ENCODE assay signal across 8 mouse cellular contexts in genomic region chr2:32362817-32363340, GRCm38 (mm10). TPM values are rescaled to one million over a fixed set of nuclear protein-coding genes. Genes with fewer than 3 reads are reported as not detected.
A peak's percentile ranks its signal among the peaks of the same experiment; 100 is the strongest.
DNase-seq lines count a peak whose midpoint lies in the region; TF ChIP-seq lines count a peak whose summit lies in the region.

No protein-coding gene starts in this region.

- H3K4me1 ChIP-seq in MEL (ENCODE audit: control insufficient read depth in 1 of 2, insufficient read depth in 2 of 2, low read length in 2 of 2): peaks cover 0 to 6% of the 10 kb centered on the region in 2 experiments; a peak in 2 of 4 replicates
- H3K4me1 ChIP-seq in cerebellum, adult 2 months (ENCODE audit: control insufficient read depth, insufficient read depth, low read length): peaks cover 2% of the 10 kb centered on the region; the same call in 1 of the 2 replicates
- peaks cover 33% of the 10 kb centered on the region for H3K4me1 ChIP-seq in hindbrain, embryonic 10.5 days (replicated peaks)

- peak overlapping the region; percentile 82 for H3K9ac ChIP-seq in MEL (ENCODE audit: control insufficient read depth, low read depth, low read length, poor library complexity, severe bottlenecking)

- peaks cover 0 to 3% of the 10 kb centered on the region in 2 experiments; a peak in 3 of 4 replicates for H3K27me3 ChIP-seq in MEL (ENCODE audit: control insufficient read depth in 1 of 2, insufficient read depth in 2 of 2, low read length in 2 of 2)
- H3K27me3 ChIP-seq in cerebellum, adult 2 months (ENCODE audit: control insufficient read depth, insufficient read depth, low read length): no peaks in the 10 kb centered on the region
- H3K27me3 ChIP-seq in hindbrain, embryonic 10.5 days (ENCODE audit: insufficient read depth, poor library complexity, severe bottlenecking): peaks cover 19% of the 10 kb centered on the region

- H3K79me2 ChIP-seq in MEL (ENCODE audit: control insufficient read depth, insufficient read depth, low read length, poor library complexity): peaks cover 6% of the 10 kb centered on the region; the same call in 1 of the 2 replicates

- H3K36me3 ChIP-seq in MEL (ENCODE audit: control insufficient read depth in 1 of 2, insufficient read depth in 2 of 2, low read length in 2 of 2): peaks cover under 1 to 3% of the 10 kb centered on the region in 2 experiments
- H3K36me3 ChIP-seq in hindbrain, embryonic 10.5 days: peaks cover 39% of the 10 kb centered on the region

- TF ChIP-seq RAD21 in MEL (IDR thresholded peaks at IDR 0.05; ENCODE audit: low read depth, low read length): no peak

- peak; percentile 63 to 95 (median 85) for TF ChIP-seq CTCF in MEL (IDR thresholded peaks at IDR 0.05 in 2 of 3, conservative IDR thresholded peaks at IDR 0.05 in 1 of 3; ENCODE audit: control insufficient read depth in 1 of 3, insufficient read depth in 1 of 3, low read depth in 2 of 3, low read length in 3 of 3, poor library complexity in 1 of 3, severe bottlenecking in 1 of 3)
- peak; percentile 83 for TF ChIP-seq CTCF in cerebellum, adult 2 months (IDR thresholded peaks at IDR 0.05; ENCODE audit: borderline replicate concordance, insufficient read depth, low read depth, low read length)

- peak; percentile 91 for DNase-seq in MEL (ENCODE audit: low read depth, low spot score)
- peak; percentile 95 to 97 for DNase-seq in cerebellum, adult 2 months
- peak; percentile 84 for DNase-seq in forelimb bud, embryonic 11.5 days (ENCODE audit: low read depth, low spot score)
- DNase-seq in hindbrain, embryonic 10.5 days (ENCODE audit: low spot score): peak; percentile 91
- peak; percentile 90 for DNase-seq in layer of hippocampus, postnatal 14 days (ENCODE audit: low spot score in 2 of 2)
- peak; percentile 94 for DNase-seq in lung, postnatal 14 days
- peak; percentile 92 for DNase-seq in ovary, postnatal 36 days (ENCODE audit: low spot score)
- peak; percentile 89 for DNase-seq in thymus, postnatal 14 days

- TF ChIP-seq POLR2A in MEL (IDR thresholded peaks at IDR 0.05; ENCODE audit: control insufficient read depth in 1 of 2, insufficient read depth in 1 of 2, low read depth in 1 of 2, low read length in 2 of 2, poor library complexity in 1 of 2): peak; percentile 74 to 80
- TF ChIP-seq POLR2A in cerebellum, adult 2 months (IDR thresholded peaks at IDR 0.05; ENCODE audit: borderline replicate concordance, insufficient read depth, low read length): peak; percentile 65

- under 1% methylated on average over 53 of the region's 53 CpGs for WGBS in cerebellum, adult 2 months
- WGBS in hindbrain, embryonic 10.5 days: under 1% methylated on average over 53 of the region's 53 CpGs

- peak overlapping the region; percentile 68 for H3K27ac ChIP-seq in MEL (ENCODE audit: control insufficient read depth, low read depth, low read length)
- H3K27ac ChIP-seq in cerebellum, adult 2 months (ENCODE audit: insufficient read depth, low read length): peak overlapping the region; percentile 86
- peak overlapping the region; percentile 94 for H3K27ac ChIP-seq in hindbrain, embryonic 10.5 days

- H3K9me3 ChIP-seq in MEL (replicated peaks; ENCODE audit: insufficient read depth, low read length): no peaks in the 10 kb centered on the region
- H3K9me3 ChIP-seq in hindbrain, embryonic 10.5 days: no peaks in the 10 kb centered on the region

- H3K4me3 ChIP-seq in MEL (ENCODE audit: control insufficient read depth in 1 of 2, insufficient read depth in 1 of 2, low read depth in 2 of 2, low read length in 2 of 2): peak overlapping the region; percentile 70 to 80
- peak overlapping the region; percentile 78 for H3K4me3 ChIP-seq in cerebellum, adult 2 months (replicated peaks; ENCODE audit: insufficient read depth, low read depth, low read length)
- peak overlapping the region; percentile 93 for H3K4me3 ChIP-seq in hindbrain, embryonic 10.5 days

- TF ChIP-seq EP300 in MEL (IDR thresholded peaks at IDR 0.05; ENCODE audit: low read depth in 1 of 2, low read length in 2 of 2): no peak

TF ChIP-seq in MEL, 35 proteins besides CTCF, POLR2A, EP300 and RAD21 (continues in another document):
- no peak for TF ChIP-seq USF2 (IDR thresholded peaks at IDR 0.05; ENCODE audit: borderline replicate concordance in 1 of 2, insufficient read depth in 1 of 2, low read depth in 1 of 2, low read length in 2 of 2)
- TF ChIP-seq MAFK (IDR thresholded peaks at IDR 0.05; ENCODE audit: borderline replicate concordance, low read depth, low read length): no peak
- TF ChIP-seq BHLHE40 (IDR thresholded peaks at IDR 0.05; ENCODE audit: borderline replicate concordance, low read depth, low read length): no peak
- TF ChIP-seq HCFC1 (IDR thresholded peaks at IDR 0.05; ENCODE audit: low read depth, low read length): peak; percentile 82
- 0 out of 2 replicates have a peak, but pooled peaks have one; percentile 37 for TF ChIP-seq ELF1 (IDR thresholded peaks at IDR 0.05; ENCODE audit: low read depth, low read length)
- TF ChIP-seq MEF2A (IDR thresholded peaks at IDR 0.05; ENCODE audit: extremely low read depth, insufficient replicate concordance, low read depth, low read length, poor library complexity, severe bottlenecking): no peak
- TF ChIP-seq NRF1 (IDR thresholded peaks at IDR 0.05; ENCODE audit: insufficient read depth, low read depth, low read length, poor library complexity, severe bottlenecking): peak; percentile 61
- TF ChIP-seq NELFE (IDR thresholded peaks at IDR 0.05; ENCODE audit: low read depth, low read length): peak; percentile 70
- peak; percentile 55 for TF ChIP-seq ZMIZ1 (IDR thresholded peaks at IDR 0.05; ENCODE audit: low read depth, low read length)
- no peak for TF ChIP-seq RCOR1 (IDR thresholded peaks at IDR 0.05; ENCODE audit: low read depth, low read length)
- TF ChIP-seq TBP (IDR thresholded peaks at IDR 0.05; ENCODE audit: low read depth, low read length): peak; percentile 12; the same call in 1 of the 2 replicates
- TF ChIP-seq MAX (IDR thresholded peaks at IDR 0.05; ENCODE audit: low read length): no peak
- TF ChIP-seq SMC3 (IDR thresholded peaks at IDR 0.05; ENCODE audit: low read depth, low read length): no peak; the same call in 1 of the 2 replicates
- TF ChIP-seq ZKSCAN1 (IDR thresholded peaks at IDR 0.05; ENCODE audit: low read depth, low read length): no peak
- TF ChIP-seq GATA1 (IDR thresholded peaks at IDR 0.05; ENCODE audit: low read depth, low read length): no peak
- TF ChIP-seq MAZ (IDR thresholded peaks at IDR 0.05; ENCODE audit: low read depth, low read length): no peak; the same call in 1 of the 2 replicates
- peak; percentile 62; the same call in 1 of the 2 replicates for TF ChIP-seq SIN3A (IDR thresholded peaks at IDR 0.05; ENCODE audit: low read length)
- TF ChIP-seq ZC3H11A (IDR thresholded peaks at IDR 0.05; ENCODE audit: low read depth, low read length): no peak
- TF ChIP-seq JUND (IDR thresholded peaks at IDR 0.05; ENCODE audit: low read depth, low read length): no peak
- peak; percentile 76; the same call in 1 of the 2 replicates for TF ChIP-seq UBTF (IDR thresholded peaks at IDR 0.05; ENCODE audit: borderline replicate concordance, insufficient read depth, low read depth, low read length)
- no peak for TF ChIP-seq ZNF384 (IDR thresholded peaks at IDR 0.05; ENCODE audit: low read depth, low read length)
- TF ChIP-seq TAL1 (IDR thresholded peaks at IDR 0.05; ENCODE audit: low read length): no peak
- peak; percentile 44 for TF ChIP-seq TCF12 (IDR thresholded peaks at IDR 0.05; ENCODE audit: low read depth, low read length)
- TF ChIP-seq MYB (IDR thresholded peaks at IDR 0.05; ENCODE audit: low read depth, low read length): no peak
- no peak for TF ChIP-seq CHD2 (IDR thresholded peaks at IDR 0.05; ENCODE audit: low read length)

RNA-seq across cellular contexts. Expression of gene Dnm1, which starts 9.7 kb away (rescaled TPM):
- 0.42 and 0.49 TPM in 2 replicates for total RNA-seq in MEL (2012; rRNA removed)
- 1 to 10 TPM in 1 of 2 experiments, not detected in 1; 5.0 TPM for polyA plus RNA-seq in MEL (2012; ENCODE audit: insufficient read depth in 1 of 2, insufficient read length in 2 of 2, low read depth in 1 of 2, low replicate concordance in 2 of 2, missing spikeins in 1 of 2)
- 1,410 and 1,576 TPM in 2 replicates for polyA plus RNA-seq in cerebellum, adult 2 months (2012; rRNA removed)
- polyA plus RNA-seq in hindbrain, embryonic 10.5 days (2016; fragmentation: Nextera tagmentation; extraction: Ambion mirVana): 12.3 and 17.0 TPM in 2 replicates
- total RNA-seq in layer of hippocampus, postnatal 14 days (2021): 1,000 to 10,000 TPM; 1,139 to 1,143 TPM

RNA-seq across cellular contexts. Expression of gene Ciz1, which starts 10.8 kb away (rescaled TPM):
- total RNA-seq in MEL (2012; rRNA removed): 20.7 and 21.6 TPM in 2 replicates
- 10 to 100 TPM in 1 of 2 experiments, not detected in 1; 99.8 TPM for polyA plus RNA-seq in MEL (2012; ENCODE audit: insufficient read depth in 1 of 2, insufficient read length in 2 of 2, low read depth in 1 of 2, low replicate concordance in 2 of 2, missing spikeins in 1 of 2)
- 159 and 176 TPM in 2 replicates for polyA plus RNA-seq in cerebellum, adult 2 months (2012; rRNA removed)
- polyA plus RNA-seq in hindbrain, embryonic 10.5 days (2016; fragmentation: Nextera tagmentation; extraction: Ambion mirVana): 56.3 and 69.4 TPM in 2 replicates
- 10 to 100 TPM; 67.3 to 69.5 TPM for total RNA-seq in layer of hippocampus, postnatal 14 days (2021)

RNA-seq across cellular contexts. Expression of gene 1110008P14Rik, which starts 18.9 kb away (rescaled TPM):
- total RNA-seq in MEL (2012; rRNA removed): 52.3 and 63.5 TPM in 2 replicates
- 10 to 100 TPM in 1 of 2 experiments, not detected in 1; 62.9 TPM for polyA plus RNA-seq in MEL (2012; ENCODE audit: insufficient read depth in 1 of 2, insufficient read length in 2 of 2, low read depth in 1 of 2, low replicate concordance in 2 of 2, missing spikeins in 1 of 2)
- polyA plus RNA-seq in cerebellum, adult 2 months (2012; rRNA removed): 284 and 338 TPM in 2 replicates
- 41.4 and 66.7 TPM in 2 replicates for polyA plus RNA-seq in hindbrain, embryonic 10.5 days (2016; fragmentation: Nextera tagmentation; extraction: Ambion mirVana)
- total RNA-seq in layer of hippocampus, postnatal 14 days (2021): 100 to 1,000 TPM; 181 to 189 TPM

RNA-seq across cellular contexts. Expression of gene Lcn2, which starts 25.2 kb away (rescaled TPM):
- total RNA-seq in MEL (2012; rRNA removed): not detected in 2 replicates
- polyA plus RNA-seq in MEL (2012; ENCODE audit: insufficient read depth in 1 of 2, insufficient read length in 2 of 2, low read depth in 1 of 2, low replicate concordance in 2 of 2, missing spikeins in 1 of 2): not detected
- polyA plus RNA-seq in cerebellum, adult 2 months (2012; rRNA removed): 0.48 and 1.0 TPM in 2 replicates
- not detected in 2 replicates for polyA plus RNA-seq in hindbrain, embryonic 10.5 days (2016; fragmentation: Nextera tagmentation; extraction: Ambion mirVana)
- 1 to 10 TPM; 2.0 to 2.9 TPM for total RNA-seq in layer of hippocampus, postnatal 14 days (2021)

RNA-seq across cellular contexts. Expression of gene Ptges2, which starts 32.8 kb away (rescaled TPM):
- 30.4 and 33.3 TPM in 2 replicates for total RNA-seq in MEL (2012; rRNA removed)
- 100 to 1,000 TPM in 1 of 2 experiments, 10 to 100 TPM in 1; 47.0 to 396 TPM for polyA plus RNA-seq in MEL (2012; ENCODE audit: insufficient read depth in 1 of 2, insufficient read length in 2 of 2, low read depth in 1 of 2, low replicate concordance in 2 of 2, missing spikeins in 1 of 2)
- 60.9 and 61.1 TPM in 2 replicates for polyA plus RNA-seq in cerebellum, adult 2 months (2012; rRNA removed)
- 26.3 and 32.3 TPM in 2 replicates for polyA plus RNA-seq in hindbrain, embryonic 10.5 days (2016; fragmentation: Nextera tagmentation; extraction: Ambion mirVana)
- total RNA-seq in layer of hippocampus, postnatal 14 days (2021): 10 to 100 TPM; 36.6 to 40.3 TPM

Comparison
In these comparisons a context has a peak if more than half of its experiments do, and no peak if none do; other contexts are left out.
1. Peak in every context shown above with its lines: DNase-seq, H3K4me3 ChIP-seq and H3K27ac ChIP-seq.
2. RNA of gene Dnm1, which starts 9.7 kb away (polyA plus RNA-seq): 1,410 to 1,576 TPM in cerebellum, adult 2 months; 12.3 to 17.0 TPM in hindbrain, embryonic 10.5 days and 5.0 TPM in MEL; every median in the first group is over 10 times any median in the second.